Mouse (Mus musculus) lung, postnatal 14 days (tissue): ENCODE data around the gene Tmco1.

Experiments used
- DNase-seq: peaks from one replicate; pipeline ENCODE4 v3.0.0; 2021

Gene Tmco1

DNA sequence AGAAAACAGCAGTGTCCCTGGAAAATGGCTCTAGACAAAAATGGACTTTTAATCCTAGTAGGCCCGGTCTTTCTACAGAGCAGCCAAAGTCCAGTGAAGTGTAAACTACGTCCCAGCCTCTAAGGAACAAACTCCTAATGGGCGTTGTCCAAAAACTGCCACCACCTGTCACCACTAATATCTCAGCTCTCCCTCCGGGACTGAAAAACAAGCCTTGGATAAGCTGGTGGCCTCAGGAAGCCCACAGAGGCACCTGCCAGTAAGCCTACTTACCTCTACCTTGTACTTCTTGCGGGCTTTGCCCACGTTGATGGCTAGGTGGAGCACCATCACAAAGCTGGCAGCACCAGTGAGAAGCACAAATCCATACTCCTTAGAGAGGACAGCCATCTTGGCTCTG is 69.8 kb downstream of the Tmco1 start:
- DNase-seq: no peak

DNA sequence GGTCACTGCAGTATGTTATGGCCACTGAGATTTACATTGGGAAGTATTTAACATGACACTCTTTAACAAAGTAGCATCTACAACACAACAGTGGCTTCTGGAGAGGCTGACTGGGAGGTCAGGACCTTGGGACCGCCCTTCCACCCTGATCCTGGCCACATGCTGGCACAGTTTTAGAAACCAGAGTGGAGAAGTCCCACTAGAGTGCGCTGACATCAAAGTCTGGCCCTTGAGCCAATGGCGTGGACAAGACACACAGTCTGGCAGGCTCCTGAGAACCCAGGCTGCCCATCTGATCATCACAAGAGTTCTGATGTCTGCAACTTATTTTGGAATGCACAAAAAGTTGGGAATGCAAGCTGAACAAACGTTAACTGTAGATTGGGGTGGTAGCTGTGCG is 71.6 kb downstream of the Tmco1 start:
- DNase-seq: no peak

DNA sequence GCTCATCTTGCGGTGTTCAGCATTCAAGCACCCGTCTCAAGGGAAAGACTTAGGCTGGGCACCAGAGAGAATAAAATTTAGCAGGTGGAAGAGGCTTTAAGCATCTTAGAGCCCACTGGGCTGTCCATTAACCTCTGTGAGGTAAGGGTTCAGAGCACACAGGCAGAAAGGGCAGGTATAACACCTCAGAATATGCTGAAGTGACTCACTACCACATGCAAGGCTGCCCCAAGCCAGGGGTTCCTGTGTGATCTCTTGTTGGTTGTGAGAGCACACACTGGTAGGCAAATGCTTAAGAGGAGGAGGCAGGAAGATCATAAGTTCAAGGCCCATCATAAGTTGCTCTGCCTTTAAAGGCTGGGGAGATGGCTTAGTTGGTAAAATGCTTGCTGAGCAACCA is 72.0 kb downstream of the Tmco1 start:
- DNase-seq: no peak

DNA sequence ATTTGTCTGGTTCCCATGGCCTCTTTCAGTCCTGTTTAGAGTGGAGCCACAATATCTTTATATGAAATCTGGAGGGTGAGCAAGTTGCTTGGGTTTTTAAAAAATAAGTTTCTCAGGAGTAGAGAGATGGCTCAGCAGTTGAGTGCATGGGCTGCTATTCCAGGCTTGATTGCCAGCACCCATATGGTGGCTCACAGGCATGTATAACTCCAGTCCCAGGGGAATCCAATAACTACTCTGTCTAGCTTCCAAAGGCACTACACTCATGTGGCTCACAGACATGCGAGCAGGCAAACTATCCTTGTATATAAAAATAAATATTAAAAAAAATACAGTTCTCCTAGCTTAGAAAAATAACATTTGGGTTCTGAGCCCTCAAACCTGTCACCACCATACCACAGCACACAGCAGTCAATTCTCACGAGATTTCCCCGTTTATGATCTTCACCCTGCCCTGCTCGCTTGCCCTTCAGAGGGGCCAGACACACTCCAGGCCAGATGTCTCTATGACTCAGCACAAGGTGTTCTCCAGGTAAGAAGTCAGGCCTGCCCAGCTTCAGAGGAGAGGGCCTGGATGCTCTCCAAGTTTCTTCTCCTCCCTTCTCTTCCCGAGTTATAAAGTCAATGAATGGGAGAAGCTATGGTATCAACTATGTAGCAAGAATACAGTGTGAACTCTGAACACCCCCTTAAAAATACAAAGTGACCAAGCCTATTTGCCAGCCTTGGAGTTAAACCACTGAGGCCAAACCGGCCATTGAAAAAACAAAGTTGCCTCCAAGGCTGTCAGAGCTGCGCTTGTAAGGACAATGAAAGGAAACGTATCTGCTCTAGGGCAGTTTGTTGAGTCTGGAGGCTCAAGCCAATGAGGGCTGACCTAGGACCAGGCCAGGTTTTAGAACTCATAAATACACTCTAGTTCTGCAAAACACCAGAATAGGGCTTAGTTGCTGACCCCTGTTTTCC is 73.2 kb downstream of the Tmco1 start:
- no peak for DNase-seq

GRCm38 (mm10) chr1:167382316-167382715 is 74.1 kb downstream of the Tmco1 start:
- no peak for DNase-seq

DNA sequence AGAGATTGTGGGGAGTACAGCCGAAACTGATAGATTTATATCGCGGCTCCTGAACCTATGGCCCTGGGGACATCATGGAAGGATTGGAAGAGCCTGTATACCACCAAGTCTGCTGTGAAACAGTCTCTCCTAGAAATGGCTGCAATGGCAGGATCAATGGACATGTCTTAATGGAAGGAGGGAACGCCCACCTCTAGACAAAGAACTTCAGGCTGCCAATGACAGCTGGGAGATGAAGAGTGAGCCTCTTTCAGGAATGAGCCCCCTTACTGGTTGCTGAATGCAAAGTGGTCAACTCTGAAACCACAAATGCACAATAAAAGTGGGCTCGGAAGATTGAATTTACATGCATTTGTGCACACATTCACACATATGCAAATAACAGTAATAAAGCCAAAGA is 74.6 kb downstream of the Tmco1 start:
- no peak for DNase-seq

- no peak for DNase-seq
These were observed 75.0 kb downstream of the Tmco1 start for GRCm38 (mm10) chr1:167383178-167383577.
